Mouse (Mus musculus): Measurements from ENCODE around the gene Mindy3.

DNA sequence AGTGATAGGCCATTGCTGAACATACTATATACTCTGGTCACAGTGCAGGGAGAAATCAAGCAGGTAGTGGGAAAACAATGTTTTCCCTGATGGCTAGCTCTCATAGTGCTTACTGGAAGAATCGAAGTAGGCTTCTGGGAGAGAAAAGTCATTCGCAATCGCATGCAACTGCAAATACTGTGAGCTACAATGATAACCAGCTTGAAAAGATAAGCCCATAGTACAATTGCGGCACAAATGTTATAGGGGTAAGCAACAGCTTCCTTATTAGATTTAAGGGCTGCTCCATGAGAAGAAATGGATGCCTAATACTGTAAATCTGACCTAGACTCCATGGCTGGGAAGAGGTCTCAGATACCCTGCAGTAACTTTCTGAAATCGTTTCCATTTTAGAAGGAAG is 40.7 kb downstream of the Mindy3 start:
- TF ChIP-seq EP300 (IDR thresholded peaks at IDR 0.05; ENCODE audit: low read depth) (no peak), CTCF (IDR thresholded peaks at IDR 0.05; ENCODE audit: low read depth) (no peak)
